Mouse (Mus musculus): Measurements from ENCODE around the gene Sox13.
A peak's percentile ranks its signal among the peaks of the same experiment; 100 is the strongest.

The Sox13 gene

GRCm38 (mm10) chr1:133431133-133431532 lies 7.0 kb upstream of the Sox13 start:
- DNase-seq (ENCODE audit: low spot score): no peak

DNA sequence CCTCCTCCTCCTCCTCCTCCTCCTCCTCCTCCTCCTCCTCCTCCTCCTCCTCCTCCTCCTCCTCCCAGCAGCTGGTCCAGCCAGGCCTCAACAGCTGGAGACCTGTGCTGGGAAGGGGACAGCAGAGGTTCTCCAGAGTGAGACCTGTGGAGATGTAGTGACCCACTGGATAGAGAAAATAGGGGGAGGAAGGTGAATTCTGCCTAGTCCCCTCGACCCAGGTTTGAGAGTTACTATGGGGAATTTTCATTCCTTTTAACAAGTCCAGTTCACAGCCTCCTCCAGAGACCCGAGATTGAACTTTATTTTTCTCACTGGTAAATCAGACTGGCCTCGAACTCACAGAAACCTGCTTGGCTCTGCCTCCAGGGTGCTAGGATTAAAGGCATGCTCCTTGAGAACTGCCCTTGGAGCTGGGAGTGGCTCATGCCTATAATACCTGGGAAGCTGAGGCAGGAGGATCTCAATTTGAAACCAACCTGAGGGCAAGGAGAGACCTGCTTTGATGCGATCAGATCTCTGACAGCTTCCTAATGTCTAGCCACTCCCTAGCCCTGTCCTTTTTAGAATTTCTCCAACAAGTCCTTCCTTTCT lies 467 bp upstream of the Sox13 start:
- DNase-seq (ENCODE audit: low spot score): no peak

DNA sequence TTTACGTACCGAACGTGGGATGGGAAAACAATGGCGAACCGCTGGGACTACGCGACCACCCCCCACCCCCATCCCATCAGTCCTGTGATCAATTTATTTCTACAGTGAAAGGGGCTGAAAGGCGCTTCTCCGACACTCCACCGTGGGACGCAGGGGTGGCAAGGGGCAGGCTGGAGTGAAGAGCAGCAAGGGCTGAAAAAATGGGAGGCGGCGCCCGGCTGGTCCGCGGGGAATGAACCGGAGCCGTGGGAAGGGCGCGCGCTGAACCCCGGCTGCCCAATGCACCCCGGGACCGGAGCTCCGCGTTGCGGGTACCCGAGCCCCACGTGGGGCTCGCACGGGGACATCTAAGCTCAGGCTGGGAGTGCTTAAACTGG lies 1.0 kb downstream of the Sox13 start:
- peak; percentile 58 for DNase-seq (ENCODE audit: low spot score)

DNA sequence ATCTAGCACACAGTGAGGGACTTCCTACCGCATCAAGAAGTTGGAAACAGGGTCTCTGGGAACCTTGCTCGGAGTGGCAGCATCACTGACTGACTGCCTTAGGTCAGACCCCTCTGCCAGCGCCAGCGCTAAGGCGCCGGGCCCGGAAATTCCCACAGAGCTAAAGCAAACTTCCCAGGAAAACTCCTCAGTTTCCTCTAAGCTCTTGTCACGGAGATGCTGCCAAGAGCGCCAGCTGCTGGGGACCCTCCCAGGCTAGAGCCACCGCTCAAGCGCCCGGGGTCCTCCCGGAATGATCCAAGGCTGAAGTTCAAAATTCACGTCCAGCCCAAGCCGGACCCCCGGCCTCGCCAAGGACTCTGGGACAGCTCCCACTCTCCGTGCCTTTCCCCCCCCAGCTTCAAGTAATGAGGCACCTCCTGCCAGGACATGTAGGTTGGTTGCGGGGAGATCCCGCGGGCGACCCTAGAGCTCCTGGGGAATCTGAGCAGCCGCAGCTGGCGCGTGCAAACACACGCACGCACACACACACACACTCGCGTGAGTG lies 1.5 kb downstream of the Sox13 start:
- DNase-seq (ENCODE audit: low spot score): peak; percentile 74

GRCm38 (mm10) chr1:133421975-133422570 lies 2.1 kb downstream of the Sox13 start:
- DNase-seq (ENCODE audit: low spot score): no peak

- DNase-seq (ENCODE audit: low spot score): no peak
These were observed 3.1 kb downstream of the Sox13 start for GRCm38 (mm10) chr1:133421061-133421460.

- no peak for DNase-seq (ENCODE audit: low spot score)
These were observed 3.7 kb downstream of the Sox13 start for GRCm38 (mm10) chr1:133420491-133420890.

DNA sequence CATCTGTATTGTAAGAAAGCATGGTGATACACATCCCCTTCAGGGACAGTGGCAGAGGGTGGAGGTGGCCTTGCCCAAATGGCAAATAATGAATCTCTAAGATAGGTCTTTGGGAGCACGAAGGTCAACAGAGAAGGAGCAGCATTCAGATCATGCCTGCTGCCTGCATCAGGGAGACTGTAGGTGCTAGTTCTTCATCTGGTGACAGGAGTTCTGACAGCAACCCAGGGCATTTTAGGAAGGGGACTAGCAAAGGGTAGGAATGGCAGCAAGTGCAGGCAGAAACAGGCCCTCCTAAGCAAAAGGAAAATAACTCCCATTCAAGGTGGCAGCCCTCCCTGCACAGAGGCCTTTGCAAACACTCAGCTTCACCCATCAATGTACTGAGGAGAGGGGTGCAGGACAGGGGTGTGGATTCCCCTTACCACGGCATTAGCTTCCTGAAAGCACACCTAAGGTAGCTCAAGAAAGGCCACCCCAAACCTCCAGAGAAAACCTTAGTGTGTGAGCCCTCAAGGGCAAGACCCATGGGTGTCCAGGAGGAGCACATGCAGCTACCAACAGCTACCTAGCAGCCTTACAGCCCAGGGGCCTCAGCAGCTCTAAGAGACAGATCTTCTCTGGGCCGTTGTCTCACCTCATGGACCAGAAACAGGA lies 4.9 kb downstream of the Sox13 start:
- no peak for DNase-seq (ENCODE audit: low spot score)

DNA sequence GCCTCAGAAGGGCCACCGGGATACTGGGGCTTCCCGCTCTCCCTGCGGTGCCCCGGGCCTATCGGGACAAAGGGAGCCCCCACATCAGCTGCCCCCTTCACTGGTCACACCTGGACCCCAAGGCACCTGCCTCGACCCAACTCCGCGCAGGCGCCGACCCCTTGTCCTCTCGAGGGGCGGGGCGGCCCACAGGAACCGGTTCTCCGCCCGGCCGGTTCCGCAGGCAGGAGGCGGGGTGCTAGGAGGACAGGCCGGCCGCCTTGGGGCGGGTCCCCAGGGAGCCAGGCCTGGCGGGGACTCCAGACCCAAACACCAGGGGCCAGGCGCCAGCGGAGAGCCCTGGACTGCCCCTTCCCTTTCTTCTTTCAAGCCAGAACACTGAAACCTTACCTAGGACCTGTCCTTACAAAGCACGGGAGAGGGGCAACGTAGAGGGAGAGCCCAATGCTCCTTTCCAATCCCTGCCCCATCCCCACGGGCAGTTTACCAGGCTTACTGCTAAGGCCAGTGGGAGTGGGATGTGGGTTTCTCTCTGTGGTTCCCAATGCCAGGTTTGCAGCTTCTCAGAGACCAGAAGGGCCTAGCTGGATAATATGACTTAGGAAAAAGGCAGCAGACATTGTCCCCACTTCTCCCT lies 5.9 kb downstream of the Sox13 start:
- DNase-seq (ENCODE audit: low spot score): peak; percentile 50

- no peak for DNase-seq (ENCODE audit: low spot score)
These were observed 6.6 kb downstream of the Sox13 start for GRCm38 (mm10) chr1:133417539-133417938.

DNA sequence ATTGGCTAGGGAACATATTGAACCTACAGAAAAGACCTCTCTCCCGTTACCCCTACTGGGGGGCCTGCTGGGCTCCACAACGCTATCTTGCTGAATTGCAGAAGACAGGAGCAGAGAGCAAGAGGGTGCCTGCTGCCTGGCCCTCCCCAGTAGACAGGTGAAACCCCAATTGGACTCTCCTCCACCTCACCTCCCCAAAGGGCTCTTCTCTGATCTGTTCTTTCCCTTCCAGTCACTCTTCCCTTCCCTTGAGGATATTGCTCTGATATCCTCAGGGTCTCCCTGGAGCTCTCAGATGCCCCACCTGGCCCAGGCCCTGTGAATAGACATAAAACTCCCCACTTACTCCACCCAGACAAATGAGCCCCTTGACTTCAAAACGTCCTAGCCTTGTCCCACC lies 7.1 kb downstream of the Sox13 start:
- DNase-seq (ENCODE audit: low spot score): no peak

GRCm38 (mm10) chr1:133416472-133416871 lies 7.7 kb downstream of the Sox13 start:
- no peak for DNase-seq (ENCODE audit: low spot score)

- DNase-seq (ENCODE audit: low spot score): no peak
These were observed 8.7 kb downstream of the Sox13 start for GRCm38 (mm10) chr1:133415505-133415904.

GRCm38 (mm10) chr1:133415086-133415485 lies 9.1 kb downstream of the Sox13 start:
- DNase-seq (ENCODE audit: low spot score): no peak

- no peak for DNase-seq (ENCODE audit: low spot score)
These were observed 11.2 kb downstream of the Sox13 start for GRCm38 (mm10) chr1:133412941-133413340.

GRCm38 (mm10) chr1:133411506-133412147 lies 12.6 kb downstream of the Sox13 start:
- DNase-seq (ENCODE audit: low spot score): peak; percentile 45

DNA sequence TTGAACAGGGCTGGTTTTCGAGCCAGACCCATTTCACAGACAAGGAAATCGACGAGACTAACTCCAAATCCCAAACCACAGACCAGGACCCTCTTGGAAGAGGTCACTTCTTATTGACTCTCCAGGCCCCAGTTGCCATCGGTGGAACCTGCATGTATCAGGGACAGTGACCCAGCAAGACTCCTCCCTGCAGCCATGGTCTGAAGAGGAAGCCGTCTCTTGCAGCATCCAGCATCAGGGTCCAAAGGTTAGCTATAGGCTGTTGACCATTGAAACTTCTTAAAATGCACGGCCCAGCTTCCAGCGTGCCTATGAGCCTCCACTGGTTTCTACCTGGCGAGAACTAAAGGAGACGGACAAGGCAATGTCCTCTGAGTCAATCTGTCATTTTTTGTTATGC lies 14.4 kb downstream of the Sox13 start:
- DNase-seq (ENCODE audit: low spot score): no peak

GRCm38 (mm10) chr1:133408880-133409516 lies 15.2 kb downstream of the Sox13 start:
- DNase-seq (ENCODE audit: low spot score): peak; percentile 94

- DNase-seq (ENCODE audit: low spot score): no peak
These were observed 15.9 kb downstream of the Sox13 start for GRCm38 (mm10) chr1:133408321-133408720.

DNA sequence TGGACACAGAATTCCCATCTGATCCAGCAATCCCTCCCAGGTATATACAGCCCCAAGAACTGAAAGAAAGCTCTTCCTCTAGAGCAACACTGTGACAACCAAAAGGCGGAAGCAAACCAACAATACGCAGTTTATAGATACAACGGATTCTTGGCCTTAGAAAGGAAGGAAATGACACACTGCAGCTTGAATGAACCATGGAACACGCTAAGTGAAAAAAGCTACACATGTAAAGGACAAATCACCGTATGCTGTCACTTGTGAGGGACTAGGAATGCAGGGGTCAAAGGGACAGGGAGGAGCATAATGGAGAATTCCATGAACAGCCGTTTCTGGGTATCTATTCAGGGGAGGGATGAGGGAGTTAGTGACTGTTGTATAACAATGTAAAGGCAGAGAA lies 16.7 kb downstream of the Sox13 start:
- peak; percentile 69 for DNase-seq (ENCODE audit: low spot score)

DNA sequence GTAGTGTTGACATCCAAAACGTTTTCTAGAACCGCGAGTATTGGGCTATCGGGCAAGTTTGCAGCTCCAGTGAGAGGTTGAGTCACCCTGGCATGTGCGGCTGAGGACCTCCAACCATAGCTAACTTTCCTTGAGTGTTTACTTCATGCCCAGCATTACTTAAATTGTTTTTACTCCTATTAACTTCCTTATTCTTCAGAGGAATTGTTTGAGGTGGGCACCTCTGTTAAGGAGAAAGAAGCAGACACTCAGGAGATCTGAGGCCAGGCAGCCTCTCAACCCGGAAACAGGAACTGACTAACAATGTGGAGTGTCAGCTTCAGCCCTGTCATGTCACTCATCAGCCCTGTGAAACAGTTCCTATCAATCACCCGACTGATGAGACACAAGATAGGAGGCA lies 17.6 kb downstream of the Sox13 start:
- no peak for DNase-seq (ENCODE audit: low spot score)

GRCm38 (mm10) chr1:133404005-133404404 lies 20.2 kb downstream of the Sox13 start:
- DNase-seq (ENCODE audit: low spot score): no peak
